Mouse (Mus musculus) right cerebral cortex, adult 2 months (tissue): Measurements from ENCODE around the gene Ergic1.

Source experiments
- DNase-seq, 2 experiments: peaks; one replicate each; pipeline ENCODE4 v3.0.0; 2021 to 2022; ENCODE audit warnings: low spot score in 2 of 2

The Ergic1 gene

DNA sequence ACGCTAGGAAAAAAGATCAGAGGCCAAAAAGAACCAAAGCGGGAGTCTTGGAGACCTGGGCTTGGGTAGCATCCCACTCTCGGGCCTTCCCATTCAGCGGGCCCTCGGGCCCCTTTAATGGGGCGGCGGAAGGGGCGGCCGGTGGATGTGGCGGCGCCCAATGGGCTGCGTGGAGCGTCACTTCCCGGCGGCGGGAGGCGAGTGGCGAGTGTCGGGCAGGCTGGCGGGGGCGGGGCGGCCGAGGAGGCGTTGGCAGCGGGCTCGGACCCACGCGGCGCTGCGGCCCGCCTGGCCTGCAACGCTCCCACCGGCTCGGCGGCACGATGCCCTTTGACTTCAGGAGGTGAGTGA lies at the start of gene Ergic1:
TSS of gene Ergic1 (plus strand) at position 200 of the 351 bp plus-strand sequence.
- peak; percentile 91 for DNase-seq

DNA sequence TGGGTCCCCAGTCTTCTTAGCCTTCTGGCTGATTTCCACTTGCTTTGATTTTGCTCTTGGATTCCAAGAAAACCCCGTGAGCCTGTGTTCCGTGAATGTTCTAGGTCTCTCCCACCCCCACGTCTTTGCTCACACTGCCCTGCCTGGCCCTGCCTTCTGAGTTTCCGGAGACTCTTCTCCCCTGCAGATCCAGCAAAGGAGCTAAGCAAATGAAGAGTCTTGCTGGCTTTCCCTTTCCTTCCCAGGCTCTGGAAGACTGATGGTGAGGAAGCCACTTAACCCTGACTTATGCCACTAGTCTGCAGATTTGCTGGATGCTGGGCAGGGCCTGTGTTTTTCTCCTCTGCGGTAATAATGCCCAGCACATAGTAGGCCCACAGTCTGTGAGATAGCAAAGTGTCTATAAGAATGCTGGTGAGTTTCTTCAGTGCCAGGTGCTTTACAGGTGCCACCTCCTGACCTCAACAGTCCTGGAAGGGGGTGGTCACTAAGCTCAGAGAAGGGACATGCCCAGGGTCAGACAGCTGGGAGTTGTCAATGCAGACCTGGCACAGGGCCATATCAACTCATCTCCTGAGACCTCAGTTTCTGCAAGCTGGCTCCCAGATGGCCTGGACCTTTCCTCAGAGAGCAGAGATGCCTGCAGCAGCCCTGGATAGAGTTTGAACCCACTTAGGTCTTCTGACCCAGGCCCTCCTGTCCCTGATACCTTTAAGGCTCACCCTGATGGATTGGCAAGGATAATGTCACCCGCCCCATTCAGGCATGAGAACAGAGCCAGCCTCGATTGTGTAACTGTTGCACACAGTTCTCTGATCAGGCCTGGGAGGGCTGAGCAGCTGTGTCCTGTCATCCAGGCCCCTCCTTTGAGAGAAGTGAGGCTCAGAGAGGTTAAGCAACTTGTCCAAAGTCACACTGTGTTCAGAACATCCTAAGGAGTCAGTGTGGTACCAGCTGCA lies 49.2 kb upstream of the Ergic1 start:
- no peak for DNase-seq

DNA sequence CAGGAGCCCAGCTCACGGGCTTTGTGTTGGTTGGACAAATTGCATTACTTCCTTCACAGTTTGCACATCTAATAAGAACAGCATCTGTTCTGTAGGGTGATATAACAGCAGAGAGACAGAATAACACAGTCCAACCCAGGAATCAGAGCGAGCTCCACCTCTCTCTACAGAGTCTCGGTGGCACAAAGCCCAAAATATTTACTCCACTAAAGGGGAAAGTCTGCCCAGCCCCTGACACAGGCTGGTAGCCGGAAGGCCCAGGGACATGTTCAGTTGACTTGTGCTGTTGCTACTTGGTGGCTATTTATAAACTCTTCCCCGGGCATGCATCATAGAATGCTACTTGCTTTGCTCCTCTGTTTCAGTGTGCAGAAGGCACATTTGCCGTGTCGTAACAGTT lies 48.3 kb upstream of the Ergic1 start:
- peak; percentile 29 to 31 for DNase-seq

DNA sequence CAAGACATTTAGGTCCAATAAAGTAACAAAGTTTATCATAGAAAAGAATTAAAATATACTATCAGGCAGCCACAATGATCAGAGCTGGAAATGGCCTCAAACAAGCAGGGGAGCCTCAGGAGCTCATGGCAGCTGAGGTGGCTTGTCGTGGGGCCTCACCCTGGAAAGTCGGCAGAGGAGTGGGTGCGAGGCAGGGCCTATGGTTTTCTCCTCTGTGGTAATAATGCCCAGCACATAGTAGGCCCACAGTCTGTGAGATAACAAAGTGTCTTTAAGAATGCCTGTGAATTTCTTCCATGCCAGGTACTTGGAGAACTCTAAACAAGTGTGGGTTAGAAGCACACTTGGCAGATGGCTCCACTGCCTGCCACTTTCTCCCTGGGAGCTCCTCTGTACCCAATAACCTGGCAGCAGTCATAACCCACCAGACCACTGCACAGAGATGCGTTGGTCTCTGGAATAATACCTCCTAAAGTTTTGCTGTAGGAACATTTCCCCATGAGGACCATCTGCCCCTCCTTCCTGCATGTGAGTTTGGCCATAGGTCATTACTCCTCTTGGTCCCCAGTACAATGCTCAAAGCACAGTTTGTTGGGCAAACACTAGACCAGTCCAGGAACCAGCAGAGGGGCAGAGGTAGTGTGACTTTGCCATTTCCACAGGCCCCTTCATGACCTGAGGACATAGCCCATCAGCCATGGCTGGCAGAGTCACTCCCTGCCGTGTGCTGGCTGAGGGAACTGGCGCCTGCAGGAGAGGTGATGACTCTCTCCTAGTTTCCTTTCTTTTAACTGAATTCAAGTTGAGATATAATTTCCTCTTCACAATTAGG lies 47.6 kb upstream of the Ergic1 start:
- DNase-seq = no peak

DNA sequence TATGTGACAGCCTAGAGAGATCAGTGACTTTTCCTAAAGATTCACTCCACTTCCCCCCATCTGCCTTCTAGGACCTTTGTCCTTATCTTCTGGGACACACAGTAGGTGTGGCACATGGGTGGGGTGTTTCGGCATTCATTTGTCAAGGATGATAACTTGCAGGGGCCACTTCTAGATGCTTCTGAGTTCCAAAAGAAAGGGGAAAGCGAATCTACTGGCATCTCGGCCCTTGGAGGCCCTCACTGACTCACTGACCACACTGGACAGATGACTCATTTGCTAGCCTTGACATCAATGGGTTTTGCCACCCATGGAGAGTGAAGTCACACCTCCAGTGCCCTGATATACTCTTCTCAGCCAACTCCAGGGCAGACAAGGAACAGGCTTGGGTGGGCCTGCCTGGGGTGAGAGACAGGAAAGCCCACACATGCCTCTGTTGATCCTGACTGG lies 46.7 kb upstream of the Ergic1 start:
- DNase-seq = no peak

DNA sequence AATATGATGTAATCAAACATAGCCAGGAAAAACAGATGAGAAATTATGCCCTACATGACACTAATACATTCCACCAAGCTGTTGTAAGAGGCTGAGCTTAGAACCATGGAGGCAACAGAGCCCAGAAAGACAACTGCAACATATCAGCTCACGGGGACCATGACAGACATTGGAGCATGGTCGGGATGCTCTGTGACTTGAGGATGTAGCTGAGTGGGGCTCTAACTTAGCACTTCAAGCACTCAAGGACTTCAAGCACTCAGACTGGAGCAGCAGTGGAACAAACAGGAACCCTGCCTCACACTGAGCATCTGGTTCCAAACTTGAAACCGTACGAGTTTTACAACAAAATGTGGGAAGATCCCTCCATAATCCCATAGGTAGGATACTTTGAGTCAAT lies 45.6 kb upstream of the Ergic1 start:
- DNase-seq = no peak

DNA sequence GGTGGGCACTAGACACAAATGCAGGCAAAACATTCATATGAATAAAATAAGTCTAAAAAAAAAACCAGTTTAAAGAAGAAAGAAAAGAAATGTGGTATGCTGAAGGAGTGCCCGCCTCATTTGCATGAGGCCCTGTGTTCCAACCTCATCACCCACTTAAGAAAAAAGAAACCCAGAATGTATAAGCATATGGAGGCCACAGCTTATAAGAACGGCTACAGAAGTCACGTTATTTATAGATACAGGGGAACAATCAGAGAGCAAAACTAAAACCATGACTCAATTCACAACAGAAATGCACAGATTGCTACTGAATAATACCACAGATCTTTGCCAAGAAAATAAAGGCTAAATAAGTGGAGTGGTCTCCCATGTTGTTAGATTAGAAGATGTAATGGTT lies 43.0 kb upstream of the Ergic1 start:
- DNase-seq = no peak

DNA sequence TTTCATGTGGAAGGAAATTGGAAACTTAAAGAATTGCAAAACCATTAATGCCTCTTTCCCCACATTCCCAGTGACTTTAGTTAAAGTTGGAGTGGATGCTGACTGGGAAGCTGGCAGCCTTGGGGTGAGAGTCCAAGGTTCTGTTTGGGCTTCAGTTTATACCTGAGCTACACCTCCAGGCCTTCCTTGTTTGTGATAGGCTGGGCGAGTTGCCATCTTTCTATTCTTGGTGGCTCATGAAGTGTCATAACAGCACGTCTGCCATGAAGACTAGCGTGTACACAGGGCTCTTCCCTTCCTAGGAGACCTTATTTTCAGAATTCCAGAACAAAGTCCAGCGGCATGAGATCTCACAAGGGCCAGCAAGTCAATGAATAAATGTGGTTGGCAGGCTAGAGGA lies 38.6 kb upstream of the Ergic1 start:
- no peak for DNase-seq

DNA sequence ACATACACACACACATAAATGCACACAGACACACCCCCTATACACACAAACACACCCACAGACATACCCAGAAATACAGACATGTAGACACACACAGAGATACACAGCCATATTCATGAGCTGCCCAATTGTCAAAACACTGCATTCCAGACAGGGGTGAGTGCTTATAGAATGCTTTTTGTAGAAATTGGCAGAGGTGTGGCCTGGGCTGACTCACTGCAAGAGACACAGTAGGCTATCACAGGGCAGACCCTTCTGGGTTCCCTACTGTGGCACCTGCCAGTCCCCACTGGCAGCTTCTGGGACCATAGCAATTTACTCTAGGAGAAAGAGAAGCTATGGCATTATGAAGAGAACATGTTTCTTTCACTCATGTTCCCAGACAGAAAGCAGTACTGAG lies 37.0 kb upstream of the Ergic1 start:
- no peak for DNase-seq

DNA sequence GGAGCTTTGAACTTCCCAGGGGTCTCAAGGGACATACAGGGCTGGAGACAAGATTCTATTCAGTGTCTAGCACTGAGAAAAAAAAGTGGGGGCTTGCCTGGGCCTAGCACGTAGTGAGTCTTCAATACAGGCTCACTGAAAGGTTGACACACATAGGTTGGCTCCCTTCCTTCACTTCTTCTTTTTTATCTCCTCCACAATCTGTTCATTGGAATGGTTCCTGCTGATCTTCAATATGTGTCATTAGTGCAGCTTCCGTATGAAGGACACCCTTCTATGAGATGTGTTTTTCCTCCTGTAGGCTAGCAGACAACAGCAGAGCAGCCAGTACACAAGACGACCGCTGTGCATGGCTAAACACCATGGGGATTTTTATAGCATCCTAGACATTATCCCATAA lies 36.5 kb upstream of the Ergic1 start:
- no peak for DNase-seq

DNA sequence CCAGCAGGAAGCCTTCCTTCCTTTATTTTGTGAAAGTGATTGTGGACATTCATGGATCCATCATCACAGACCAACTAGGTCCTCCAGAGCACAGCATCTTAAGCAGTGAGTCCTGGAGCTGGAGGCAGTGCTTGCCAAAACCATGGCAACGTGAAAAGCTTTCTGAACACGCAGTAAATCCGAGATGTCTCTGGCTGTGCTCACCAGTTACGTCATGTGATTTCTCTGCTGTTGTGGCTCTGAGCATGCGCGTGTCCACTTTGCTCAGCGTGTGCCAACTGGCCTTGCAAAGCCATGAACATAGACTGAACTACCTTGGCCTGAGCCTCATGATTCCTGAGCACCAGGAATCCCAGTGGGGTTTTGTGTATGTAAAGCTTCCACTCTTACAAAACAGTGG lies 36.0 kb upstream of the Ergic1 start:
- peak in 1 of 2 experiments; percentile 60 for DNase-seq

DNA sequence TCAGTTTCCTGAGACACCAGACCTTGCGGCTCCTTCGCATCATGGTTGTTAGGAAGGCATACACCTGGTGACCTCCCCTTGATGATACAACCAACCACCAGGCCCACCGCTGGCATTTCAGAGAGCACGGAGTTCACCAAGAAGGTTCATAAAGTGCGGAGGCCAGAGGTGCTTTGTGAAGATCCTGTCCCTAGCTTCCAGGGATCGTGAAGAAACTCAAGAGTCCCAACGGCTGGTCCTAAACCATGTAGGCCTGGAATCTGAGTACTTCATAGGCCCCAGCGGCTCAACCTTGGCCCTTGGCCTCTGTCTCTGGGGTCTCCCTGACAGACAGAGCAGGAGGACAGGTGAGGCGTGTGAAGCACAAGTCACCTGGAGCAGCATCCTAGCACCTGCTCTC lies 34.0 kb upstream of the Ergic1 start:
- DNase-seq = no peak

DNA sequence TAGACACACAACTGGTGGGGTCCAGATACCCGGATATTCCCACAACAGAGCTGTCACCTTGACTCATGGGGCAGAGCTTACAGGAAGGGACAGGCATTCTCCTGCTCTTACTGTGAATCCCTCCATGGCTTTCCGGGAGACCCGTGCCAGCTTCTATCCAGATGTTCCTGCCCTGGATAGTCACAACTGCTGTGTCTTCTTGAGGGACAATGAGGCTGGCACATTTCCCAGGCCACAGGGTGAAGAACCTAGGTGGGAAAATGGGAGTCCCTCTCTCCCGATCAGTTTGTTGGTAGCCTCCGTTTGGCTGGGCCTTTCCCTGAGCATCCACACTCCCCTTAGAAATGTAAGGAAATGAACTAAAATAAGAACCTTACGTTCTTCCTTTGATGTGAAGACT lies 32.5 kb upstream of the Ergic1 start:
- DNase-seq = no peak

DNA sequence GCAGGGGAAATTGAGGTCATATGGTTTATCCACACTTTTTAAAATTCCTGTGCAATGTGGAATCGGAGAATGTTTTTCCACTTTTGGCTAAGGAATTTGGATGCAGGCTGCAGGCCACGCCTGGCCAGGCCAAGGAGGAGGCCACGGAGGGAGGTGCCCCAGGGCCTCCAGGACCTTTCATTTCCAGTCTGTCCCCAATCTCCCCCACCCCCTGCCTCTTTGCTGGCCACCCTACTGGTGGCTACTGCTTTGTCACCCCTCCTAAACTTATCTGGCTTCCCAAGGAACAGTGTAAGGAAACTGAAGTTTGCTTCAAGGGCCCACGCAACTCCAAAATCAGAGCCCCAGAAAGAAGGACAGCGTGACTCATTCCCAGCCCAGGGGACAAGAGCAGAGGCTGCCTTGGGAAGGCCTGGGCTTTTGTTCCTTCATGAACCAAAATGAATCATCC lies 31.5 kb upstream of the Ergic1 start:
- no peak for DNase-seq

DNA sequence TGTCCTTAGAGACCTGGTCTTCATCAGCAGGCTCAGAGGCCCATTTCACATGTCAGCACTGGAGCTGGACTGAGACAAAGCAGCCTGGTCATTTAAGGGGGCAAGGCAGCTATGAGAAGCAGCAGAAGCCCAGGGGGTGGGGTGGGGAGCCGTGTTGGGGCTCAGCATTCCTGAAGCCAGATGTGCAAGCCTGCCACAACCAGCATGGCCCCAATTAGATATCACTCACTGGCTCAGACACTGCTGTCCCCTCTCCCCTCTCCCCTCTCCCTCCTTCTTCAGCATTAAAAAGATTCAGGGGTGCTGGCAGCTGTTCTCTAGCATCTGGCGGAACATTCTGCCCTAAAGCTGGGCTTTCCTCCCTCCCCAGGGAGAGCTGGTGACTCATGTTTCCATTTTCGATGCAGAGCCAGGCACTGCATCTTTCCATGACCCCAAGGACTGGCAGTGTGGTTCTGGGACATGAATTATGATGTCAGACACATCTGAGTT lies 30.7 kb upstream of the Ergic1 start:
- no peak for DNase-seq

DNA sequence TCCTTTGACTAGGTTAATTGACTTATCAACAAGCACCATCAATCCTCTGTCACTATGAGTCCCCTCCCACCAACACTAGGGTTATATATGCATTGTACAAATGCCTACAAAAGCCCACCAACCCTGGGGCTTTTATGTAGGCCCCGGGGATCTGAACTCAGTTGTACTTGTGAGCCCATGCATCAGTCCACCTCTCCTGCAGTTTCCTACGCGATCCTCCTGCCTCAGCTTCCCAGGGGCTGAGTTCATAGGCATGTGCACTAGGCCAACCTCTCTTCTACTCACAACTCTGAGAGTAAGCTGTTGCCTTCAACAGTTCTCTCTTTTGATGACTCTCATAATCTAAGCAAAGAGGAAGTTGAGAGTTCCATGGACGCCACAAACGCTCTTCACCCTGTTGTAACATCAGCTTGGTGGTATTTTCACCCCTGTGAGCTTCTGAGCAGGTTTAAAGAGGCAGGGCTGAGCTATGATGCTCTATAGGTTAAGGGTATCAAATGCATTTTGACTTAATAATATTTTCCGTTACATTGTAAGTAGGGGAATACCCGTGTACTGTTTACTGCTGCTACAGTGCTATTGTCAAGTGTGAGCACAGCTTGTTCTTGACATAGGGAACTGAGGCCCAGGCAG lies 29.8 kb upstream of the Ergic1 start:
- DNase-seq = no peak

DNA sequence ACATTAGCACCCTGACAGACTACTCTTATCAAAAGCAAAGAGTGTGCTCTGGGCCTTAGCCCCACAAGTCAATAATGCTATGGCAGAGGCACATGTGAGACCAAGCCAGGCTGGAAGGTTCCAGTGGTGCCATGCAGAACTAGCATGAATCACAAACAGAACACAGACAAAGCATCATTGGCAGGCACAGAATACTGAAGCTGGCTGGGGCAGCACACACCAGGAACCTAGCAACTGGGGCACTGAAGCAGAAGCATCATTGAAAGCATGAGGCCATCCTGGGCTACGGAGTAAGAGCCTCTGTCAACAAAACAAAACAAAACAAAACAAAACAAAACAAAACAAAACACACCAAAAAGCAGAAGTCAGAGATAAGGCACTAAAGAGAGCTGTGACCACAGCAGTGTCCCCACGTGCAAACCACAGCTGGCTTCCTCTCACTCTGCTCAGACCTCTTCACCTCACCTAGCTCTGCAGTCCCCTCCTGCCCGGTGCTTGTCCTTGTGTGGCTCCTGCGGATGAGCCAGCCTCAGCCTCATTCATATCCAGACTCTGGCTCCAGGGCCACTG lies 28.7 kb upstream of the Ergic1 start:
- no peak for DNase-seq

DNA sequence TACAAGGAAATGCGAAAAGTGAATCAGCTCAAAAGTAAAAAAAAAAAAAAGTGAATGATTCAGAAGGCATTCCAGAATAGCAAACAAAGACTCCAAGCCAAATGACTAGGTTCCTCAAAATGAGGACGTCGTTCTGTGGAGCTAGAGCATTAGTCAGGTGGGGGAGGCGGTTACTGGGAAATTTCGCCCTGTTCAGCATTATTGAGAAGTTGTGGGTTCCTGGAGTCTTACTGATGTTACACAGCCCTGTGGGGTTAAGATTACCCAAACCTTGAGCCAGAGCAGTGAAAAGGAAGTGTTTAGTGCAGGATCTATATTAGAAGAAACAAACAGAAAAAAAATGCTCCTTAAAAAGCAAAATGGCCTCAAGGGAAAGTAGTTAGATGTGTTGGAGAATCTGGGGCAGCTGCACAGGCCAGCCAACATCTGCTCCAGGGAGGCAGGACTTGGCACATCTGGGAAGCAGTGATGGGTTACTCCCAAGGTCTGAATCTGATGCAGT lies 27.4 kb upstream of the Ergic1 start:
- peak in 1 of 2 experiments; percentile 39 for DNase-seq

DNA sequence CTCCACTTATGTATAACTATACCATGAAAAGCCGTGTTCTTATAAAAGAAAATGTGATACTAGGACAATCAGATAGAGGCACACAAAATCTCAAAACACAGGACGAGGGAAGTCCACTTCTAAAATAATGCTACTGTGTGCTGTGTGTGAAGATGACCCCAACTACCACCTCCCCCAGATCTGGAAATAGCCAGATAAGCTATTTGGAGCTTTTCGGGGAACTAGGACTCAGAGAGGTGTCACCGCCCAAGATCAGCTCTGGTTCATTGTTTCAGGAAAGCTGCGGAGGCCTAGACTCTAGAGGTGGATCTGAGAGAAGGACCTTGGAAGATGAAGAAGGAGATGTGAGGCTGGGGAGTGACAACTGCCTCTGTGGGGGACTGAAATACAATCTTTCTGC lies 26.6 kb upstream of the Ergic1 start:
- DNase-seq = no peak

DNA sequence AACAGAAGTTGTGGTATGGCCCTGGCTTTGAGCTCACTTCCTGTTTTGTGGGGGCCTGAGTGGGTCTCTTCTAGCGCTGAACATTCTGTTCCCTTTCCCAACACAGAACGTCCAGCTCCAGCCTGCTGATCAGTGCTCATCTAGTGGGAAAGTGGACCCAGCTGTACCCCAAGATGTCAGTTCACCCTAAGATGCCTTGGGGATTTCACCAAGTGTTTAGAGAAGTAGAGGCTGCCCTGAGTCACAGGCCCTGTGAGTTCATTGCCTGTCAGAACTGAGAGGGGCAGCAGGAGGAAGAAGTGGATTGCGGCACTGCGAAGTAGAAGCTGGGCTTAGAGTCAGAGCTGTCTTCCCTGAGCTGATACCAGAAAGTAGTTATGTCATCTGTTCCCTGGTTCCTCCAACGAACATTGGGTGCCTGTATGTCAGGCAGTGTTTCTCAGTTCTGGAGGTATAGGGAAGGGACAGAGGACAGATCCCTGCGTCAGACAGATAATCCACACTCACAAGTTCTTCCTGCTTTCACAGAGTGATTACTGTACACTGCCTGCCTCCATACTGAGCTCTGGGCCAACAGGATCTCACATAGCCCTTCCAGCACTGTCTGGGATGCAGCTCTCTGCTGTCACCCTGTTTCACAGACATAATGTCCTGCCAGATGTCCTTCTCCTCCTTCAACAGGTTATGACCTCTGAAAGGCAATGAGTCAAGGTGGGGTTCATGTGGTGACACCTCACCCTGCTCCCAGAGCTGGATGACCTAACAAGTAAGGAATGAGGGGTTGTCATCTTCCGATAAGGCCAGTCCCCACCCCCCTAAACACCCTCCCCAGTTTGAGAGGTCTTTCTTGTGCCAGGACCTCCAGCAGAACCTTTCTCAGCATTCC lies 25.8 kb upstream of the Ergic1 start:
- no peak for DNase-seq
